Mouse (Mus musculus): ENCODE results near the gene Sh3tc1.

GRCm38 (mm10) chr5:35705411-35705810 is 34.4 kb downstream of the Sh3tc1 start:
- TF ChIP-seq CTCF (conservative IDR thresholded peaks at IDR 0.05; ENCODE audit: insufficient read depth, insufficient read length, low read depth, low read length), result no peak
- no peak for TF ChIP-seq POLR2A (IDR thresholded peaks at IDR 0.05; ENCODE audit: low read depth, low read length)
